Mouse (Mus musculus) embryonic fibroblast, embryonic 13.5 days (primary cell): ENCODE data around the gene Dlg4. TPM values are rescaled to one million over a fixed set of nuclear protein-coding genes. Genes with fewer than 3 reads are reported as not detected.

Experiments
- H3K27ac ChIP-seq: 2 replicates; pipeline ENCODE4 v1.5.1; 2012; ENCODE audit warnings: low read length, control low read depth, inconsistent platforms; ENCODE audit not compliant: insufficient read depth
- H3K4me1 ChIP-seq: 2 replicates; pipeline ENCODE4 v1.6.1; 2011; ENCODE audit warnings: low read length; ENCODE audit not compliant: control insufficient read depth, insufficient read depth
- H3K4me3 ChIP-seq: 2 replicates; pipeline ENCODE4 v1.5.1; 2011; ENCODE audit warnings: mild to moderate bottlenecking, control low read depth, low read length; ENCODE audit not compliant: insufficient read depth
- CTCF ChIP-seq: IDR thresholded peaks from 2 replicates; pipeline ENCODE4 v1.5.1; 2011; ENCODE audit warnings: mild to moderate bottlenecking, control low read depth, low read length, moderate library complexity, borderline replicate concordance; ENCODE audit not compliant: insufficient read depth
- POLR2A ChIP-seq: IDR thresholded peaks from 2 replicates; pipeline ENCODE4 v1.6.1; 2011; ENCODE audit warnings: low read depth, mild to moderate bottlenecking, control low read depth, low read length, moderate library complexity
- polyA plus RNA-seq: library from polyadenylated mRNA; stranded (reverse); fragments of >200 nt; gene quantifications from 2 replicates; pipeline ENCODE4 v1.2.4, GENCODE M21; 2011; ENCODE audit warnings: low read depth; ENCODE audit not compliant: missing spikeins, insufficient read length

Dlg4 gene
- polyA plus RNA-seq, 1 experiment: 69.8 TPM

- TF ChIP-seq CTCF: no peak
- no peak for TF ChIP-seq POLR2A
Measured at GRCm38 (mm10) chr11:70045435-70045834, 28.7 kb downstream of the Dlg4 start.

DNA sequence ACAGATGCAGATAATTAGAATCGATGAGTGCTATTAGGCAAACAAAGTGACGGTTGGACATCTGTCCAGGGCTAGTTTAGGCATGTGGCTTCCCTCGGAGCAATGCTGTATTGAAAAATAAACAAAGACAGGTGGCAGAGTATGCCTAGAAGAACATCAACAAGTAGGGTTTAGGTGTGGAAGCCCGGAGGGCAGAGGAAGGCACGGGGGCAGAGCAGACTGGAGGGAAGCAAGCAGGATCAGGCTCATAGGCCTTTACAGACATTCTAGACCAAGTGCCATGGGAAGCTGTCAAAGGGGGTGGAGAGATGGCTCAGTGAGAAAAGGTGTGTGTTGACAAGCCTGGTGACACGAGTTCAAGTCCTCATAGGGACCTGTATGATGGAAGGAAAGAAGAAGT is 32.6 kb downstream of the Dlg4 start:
- no peak for TF ChIP-seq POLR2A
- TF ChIP-seq CTCF: no peak
- no peak overlapping the region for H3K27ac ChIP-seq
- no peak overlapping the region for H3K4me3 ChIP-seq
- no peaks in the 10 kb centered on the region for H3K4me1 ChIP-seq

More at GRCm38 (mm10) chr11:70045435-70045834, 28.7 kb downstream of the Dlg4 start:
- Histone ChIP-seq H3K4me1 (no peaks in the 10 kb centered on the region), H3K4me3 (no peak overlapping the region), H3K27ac (no peak overlapping the region)

- no peaks in the 10 kb centered on the region for H3K4me1 ChIP-seq
- TF ChIP-seq POLR2A (no peak), CTCF (no peak)
- H3K4me3 ChIP-seq: no peak overlapping the region
- H3K27ac ChIP-seq: no peak overlapping the region
Measured at GRCm38 (mm10) chr11:70049816-70050215, 33.1 kb downstream of the Dlg4 start.

DNA sequence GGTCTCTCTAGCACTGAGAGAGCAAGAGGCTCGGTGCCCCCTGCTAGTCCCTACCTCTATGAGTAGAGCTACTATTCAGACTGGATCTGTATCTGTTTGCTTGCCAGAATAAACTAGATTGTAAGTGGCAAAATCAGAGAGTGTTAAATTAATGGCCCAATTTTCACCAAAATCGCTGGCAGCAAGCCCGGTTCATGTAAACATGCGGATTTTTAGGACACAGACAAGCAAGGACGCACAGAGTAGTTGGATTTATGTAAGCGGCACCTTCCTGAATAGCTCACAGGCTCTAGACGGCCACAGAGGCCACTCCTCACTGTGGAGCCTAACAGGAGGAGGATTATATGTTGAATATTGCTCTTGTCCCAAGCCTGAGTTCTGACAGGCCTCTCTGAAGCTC is 36.4 kb downstream of the Dlg4 start:
- no peak for TF ChIP-seq CTCF
- TF ChIP-seq POLR2A: no peak
- Histone ChIP-seq H3K4me3 (no peak overlapping the region), H3K4me1 (no peaks in the 10 kb centered on the region), H3K27ac (no peak overlapping the region)

- TF ChIP-seq CTCF (no peak), POLR2A (no peak)
- Histone ChIP-seq H3K27ac (no peak within 1 kb of the TSS), H3K4me1 (no peaks in the 10 kb centered on the region), H3K4me3 (no peak within 1 kb of the TSS)
Measured at GRCm38 (mm10) chr11:70053898-70054570, 37.3 kb downstream of the Dlg4 start, which contains the start of gene Asgr1. Asgr1 (plus strand) TSS chr11:70054085.

DNA sequence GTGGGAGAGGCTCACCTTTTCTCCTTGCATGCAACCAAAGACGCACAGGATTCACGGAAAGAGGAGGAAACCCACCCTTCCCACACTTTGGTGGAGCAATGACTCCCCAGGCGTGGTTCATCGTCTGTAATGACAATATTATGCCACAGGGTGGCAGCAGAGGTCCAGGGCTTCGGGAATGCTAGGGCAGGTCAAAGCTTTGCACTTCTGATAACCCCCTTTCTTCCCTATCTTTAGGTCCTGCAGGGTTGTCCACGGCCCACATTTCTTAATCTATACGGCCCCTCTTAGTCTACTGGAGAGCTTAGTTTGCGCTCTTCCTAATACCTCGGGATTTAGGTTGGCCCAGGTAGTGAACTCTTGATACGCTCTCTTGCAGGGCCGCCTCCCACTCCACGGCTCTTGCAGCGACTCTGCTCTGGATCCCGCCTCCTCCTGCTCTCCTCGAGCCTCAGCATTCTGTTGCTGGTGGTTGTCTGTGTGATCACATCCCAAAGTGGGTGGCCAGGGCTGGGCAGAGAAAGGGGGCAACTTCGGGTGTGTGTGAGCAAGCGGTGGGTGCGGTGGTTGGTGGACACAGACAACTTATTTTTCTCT is 39.0 kb downstream of the Dlg4 start:
- Histone ChIP-seq H3K27ac (no peak overlapping the region), H3K4me1 (no peaks in the 10 kb centered on the region), H3K4me3 (no peak overlapping the region)
- TF ChIP-seq CTCF (peak; percentile 64), POLR2A (no peak)

GRCm38 (mm10) chr11:70057805-70058204 is 41.1 kb downstream of the Dlg4 start:
- no peak for TF ChIP-seq CTCF
- no peak for TF ChIP-seq POLR2A
- H3K27ac ChIP-seq: no peak overlapping the region

DNA sequence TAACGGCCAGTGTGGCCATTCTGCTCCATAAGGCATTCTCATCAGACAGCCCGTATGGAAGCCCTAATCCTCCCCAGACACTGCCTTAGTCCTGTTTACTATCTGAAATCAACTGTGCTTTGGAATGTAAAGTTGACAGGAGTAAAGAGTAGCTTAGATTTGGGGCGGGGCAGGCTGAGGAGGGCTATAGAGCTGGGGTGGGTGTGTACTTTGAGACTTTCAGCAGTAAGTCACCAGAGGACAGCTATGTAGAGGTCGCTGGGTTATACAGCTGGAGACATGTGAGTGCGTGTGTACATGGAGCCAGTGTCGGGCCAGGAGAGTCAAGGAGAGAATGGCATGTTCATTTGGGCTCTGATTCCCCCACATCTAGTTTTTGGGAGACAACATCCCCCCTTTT is 43.2 kb downstream of the Dlg4 start:
- Histone ChIP-seq H3K27ac (no peak overlapping the region), H3K4me3 (no peak overlapping the region), H3K4me1 (no peaks in the 10 kb centered on the region)
- no peak for TF ChIP-seq CTCF
- no peak for TF ChIP-seq POLR2A

More at GRCm38 (mm10) chr11:70057805-70058204, 41.1 kb downstream of the Dlg4 start:
- Histone ChIP-seq H3K4me3 (no peak overlapping the region), H3K4me1 (no peaks in the 10 kb centered on the region)

GRCm38 (mm10) chr11:70063053-70063452 is 46.3 kb downstream of the Dlg4 start:
- H3K27ac ChIP-seq: no peak overlapping the region
- H3K4me3 ChIP-seq: no peak overlapping the region
- H3K4me1 ChIP-seq: no peaks in the 10 kb centered on the region
- TF ChIP-seq POLR2A (no peak), CTCF (no peak)

DNA sequence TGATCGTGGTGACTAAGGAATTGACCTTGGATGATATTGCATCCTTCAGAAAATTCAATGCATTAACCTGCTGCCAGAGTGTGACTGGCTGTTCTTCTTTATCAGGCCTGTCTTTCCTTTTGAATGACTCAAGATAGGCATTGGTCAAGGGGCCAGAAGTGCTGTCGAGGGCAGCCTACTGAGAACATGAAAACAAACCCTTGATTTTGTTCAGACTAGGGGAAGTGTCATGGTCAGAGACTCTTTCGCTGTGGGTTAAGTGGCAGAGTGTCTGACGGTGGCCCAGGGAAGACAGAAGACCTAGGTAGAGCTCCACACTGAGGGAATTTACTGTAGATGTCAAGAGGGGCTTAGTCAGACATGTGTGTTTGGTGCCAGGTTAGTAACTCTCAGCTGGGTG is 50.0 kb downstream of the Dlg4 start:
- H3K27ac ChIP-seq: no peak overlapping the region
- no peak for TF ChIP-seq POLR2A
- no peak for TF ChIP-seq CTCF
- no peaks in the 10 kb centered on the region for H3K4me1 ChIP-seq
- H3K4me3 ChIP-seq: no peak overlapping the region
